ENCODE assay signal across 8 mouse cellular contexts in genomic region chr4:151604907-151605306, GRCm38 (mm10).
DNase-seq lines count a peak whose midpoint lies in the region; ATAC-seq and TF ChIP-seq lines count a peak whose summit lies in the region.

No protein-coding gene starts in this region.

- no peak for ATAC-seq in forebrain, embryonic 14.5 days
- no peak for ATAC-seq in forebrain, postnatal 0 days
- peak; percentile 83 for ATAC-seq in kidney, embryonic 15.5 days (replicated peaks; ENCODE audit: low FRiP score)

- H3K9ac ChIP-seq in forebrain, embryonic 14.5 days (ENCODE audit: low read length): no peak overlapping the region
- H3K9ac ChIP-seq in forebrain, postnatal 0 days: no peak overlapping the region
- H3K9ac ChIP-seq in kidney, embryonic 15.5 days: no peak overlapping the region

- intact Hi-C loops in gastrocnemius, postnatal 36 days (cut with DNase I): no loop called here

- no peaks in the 10 kb centered on the region for H3K36me3 ChIP-seq in forebrain, embryonic 14.5 days (ENCODE audit: control insufficient read depth, insufficient read depth, low read length)
- H3K36me3 ChIP-seq in forebrain, postnatal 0 days (ENCODE audit: insufficient read depth): no peaks in the 10 kb centered on the region
- H3K36me3 ChIP-seq in kidney, embryonic 15.5 days: no peaks in the 10 kb centered on the region

- peaks cover 4% of the 10 kb centered on the region; the same call in 1 of the 2 replicates for H3K4me1 ChIP-seq in forebrain, embryonic 14.5 days (ENCODE audit: control insufficient read depth, insufficient read depth, low read length)
- H3K4me1 ChIP-seq in forebrain, postnatal 0 days (ENCODE audit: insufficient read depth): no peaks in the 10 kb centered on the region
- H3K4me1 ChIP-seq in kidney, embryonic 15.5 days: no peaks in the 10 kb centered on the region

- H3K4me3 ChIP-seq in forebrain, embryonic 14.5 days (ENCODE audit: low read depth, low read length): no peak overlapping the region
- H3K4me3 ChIP-seq in forebrain, postnatal 0 days (ENCODE audit: low read depth, low read length): no peak overlapping the region
- H3K4me3 ChIP-seq in kidney, embryonic 15.5 days (replicated peaks): no peak overlapping the region

- no peaks in the 10 kb centered on the region for H3K27me3 ChIP-seq in forebrain, embryonic 14.5 days (replicated peaks; ENCODE audit: control insufficient read depth, insufficient read depth, low read length)
- H3K27me3 ChIP-seq in forebrain, postnatal 0 days (ENCODE audit: insufficient read depth, low read length): no peaks in the 10 kb centered on the region; the same call in 1 of the 2 replicates
- H3K27me3 ChIP-seq in kidney, embryonic 15.5 days: 0 out of 2 replicates have a peak, but pooled peaks cover 10% of the 10 kb centered on the region

- no peaks in the 10 kb centered on the region for H3K9me3 ChIP-seq in forebrain, embryonic 14.5 days (replicated peaks; ENCODE audit: control insufficient read depth, low read length)
- no peaks in the 10 kb centered on the region for H3K9me3 ChIP-seq in forebrain, postnatal 0 days (ENCODE audit: low read length)
- H3K9me3 ChIP-seq in kidney, embryonic 15.5 days (replicated peaks): no peaks in the 10 kb centered on the region

- peak; percentile 44 for DNase-seq in forebrain, embryonic 14.5 days (ENCODE audit: low spot score)
- no peak for DNase-seq in forebrain, postnatal 0 days
- DNase-seq in adrenal gland, adult 2 months: peak; percentile 18
- peak; percentile 12 to 23 for DNase-seq in gastrocnemius, postnatal 36 days
- peak; percentile 49 to 62 for DNase-seq in lung, postnatal 4 days
- no peak for DNase-seq in layer of hippocampus, adult 18-20 months (ENCODE audit: low spot score in 2 of 2)
- DNase-seq in layer of hippocampus, adult 11-12 months (ENCODE audit: low spot score): no peak

- 38% methylated on average over 6 of the region's 6 CpGs for WGBS in forebrain, embryonic 14.5 days
- 49% methylated on average over 6 of the region's 6 CpGs for WGBS in forebrain, postnatal 0 days
- WGBS in kidney, embryonic 15.5 days: 29% methylated on average over 6 of the region's 6 CpGs

- TF ChIP-seq CTCF in forebrain, postnatal 0 days (IDR thresholded peaks at IDR 0.05; ENCODE audit: low read depth): no peak

- H3K27ac ChIP-seq in forebrain, embryonic 14.5 days (ENCODE audit: low read depth, low read length): no peak overlapping the region
- H3K27ac ChIP-seq in forebrain, postnatal 0 days (ENCODE audit: low read depth, low read length): no peak overlapping the region
- H3K27ac ChIP-seq in kidney, embryonic 15.5 days: no peak overlapping the region

- H3K4me2 ChIP-seq in forebrain, embryonic 14.5 days (ENCODE audit: low read length): no peak overlapping the region
- H3K4me2 ChIP-seq in forebrain, postnatal 0 days (ENCODE audit: low read depth): no peak overlapping the region
- H3K4me2 ChIP-seq in kidney, embryonic 15.5 days: no peak overlapping the region

Comparison
In these comparisons a context has a peak if more than half of its experiments do, and no peak if none do; other contexts are left out.
1. DNase-seq: peak in forebrain, embryonic 14.5 days (single experiment), adrenal gland, adult 2 months (single experiment), gastrocnemius, postnatal 36 days (2 of 2) and lung, postnatal 4 days (2 of 2); none in forebrain, postnatal 0 days (single experiment), layer of hippocampus, adult 18-20 months (0 of 2) and layer of hippocampus, adult 11-12 months (single experiment).